Mouse (Mus musculus): Measurements from ENCODE around the gene Pde4d.

GRCm38 (mm10) chr13:108462518-108462917, 12.8 kb downstream of the Pde4d start:
- no peak for TF ChIP-seq CTCF (IDR thresholded peaks at IDR 0.05; ENCODE audit: low read depth)
- TF ChIP-seq EP300 (optimal IDR thresholded peaks at IDR 0.05): no peak

Data from stomach, postnatal 0 days (tissue).